Mouse (Mus musculus): ENCODE data around the gene Ighmbp2. TPM values are rescaled to one million over a fixed set of nuclear protein-coding genes. Genes with fewer than 3 reads are reported as not detected.

Gene Ighmbp2
- total RNA-seq, 2 experiments from 2014 or later: 3.8 to 3.9 TPM

Small RNA genes within 50 kb of the gene (microRNA-seq; reads per million reads assigned to microRNA genes)
- 0 to 0.71 reads per million in 2 experiments for gene Mir6984

Other genes starting within 250 kb of the Ighmbp2 start
- 10 to 100 TPM; 79.0 to 79.6 TPM for gene Mrpl21, start 116 bp downstream of the Ighmbp2 start, total RNA-seq (2021)
- gene Cpt1a, start 39.3 kb upstream of the Ighmbp2 start, total RNA-seq (2021): 100 to 1,000 TPM; 126 to 144 TPM
- gene Tesmin, start 105.8 kb upstream of the Ighmbp2 start, total RNA-seq (2021): 1 to 10 TPM; 3.1 to 4.3 TPM
- gene Gal, start 131.5 kb upstream of the Ighmbp2 start, total RNA-seq (2021): not detected

All from heart, postnatal 10 days (tissue).